Mouse (Mus musculus) hindbrain, embryonic 13.5 days (tissue): Measurements from ENCODE around the gene Slc41a3. TPM values are rescaled to one million over a fixed set of nuclear protein-coding genes. Genes with fewer than 3 reads are reported as not detected.

Source experiments
- ATAC-seq: fragments of 200-750 bp; cut with Nextera tagmentation; 2 replicates; pipeline ENCODE4 v1.8.0; 2017; ENCODE audit warnings: moderate TSS enrichment; ENCODE audit not compliant: low FRiP score
- H3K27ac ChIP-seq: fragments of 300-500 bp; sonication (generic); 2 replicates; pipeline ENCODE4 v1.5.1; 2015; ENCODE audit warnings: inconsistent platforms, mild to moderate bottlenecking, moderate library complexity
- H3K27me3 ChIP-seq: fragments of 300-500 bp; sonication (generic); 2 replicates; pipeline ENCODE4 v1.6.1; 2015; ENCODE audit warnings: mild to moderate bottlenecking, inconsistent platforms
- H3K36me3 ChIP-seq: fragments of 300-500 bp; sonication (generic); 2 replicates; pipeline ENCODE4 v1.6.1; 2015; ENCODE audit warnings: mild to moderate bottlenecking, inconsistent platforms
- H3K4me1 ChIP-seq: fragments of 300-500 bp; sonication (generic); replicated peaks from 2 replicates; pipeline ENCODE4 v1.6.1; 2015; ENCODE audit warnings: inconsistent platforms
- H3K4me2 ChIP-seq: fragments of 300-500 bp; sonication (generic); 2 replicates; pipeline ENCODE4 v1.6.1; 2015; ENCODE audit warnings: inconsistent platforms, mild to moderate bottlenecking, moderate library complexity
- H3K4me3 ChIP-seq: fragments of 300-500 bp; sonication (generic); 2 replicates; pipeline ENCODE4 v1.5.1; 2015; ENCODE audit warnings: mild to moderate bottlenecking, inconsistent platforms
- H3K9ac ChIP-seq: fragments of 300-500 bp; sonication (generic); 2 replicates; pipeline ENCODE4 v1.6.1; 2015; ENCODE audit warnings: mild to moderate bottlenecking, inconsistent platforms
- H3K9me3 ChIP-seq: fragments of 300-500 bp; sonication (generic); 2 replicates; pipeline ENCODE4 v1.6.1; 2016; ENCODE audit warnings: inconsistent platforms
- WGBS: fragments of 180-500 bp; shearing (Covaris S2); methylation state at CpG from one replicate; pipeline ENCODE4 v1.1.7; 2015; 5-methylcytosine and 5-hydroxymethylcytosine counted together
- microRNA-seq: library from miRNA; unstranded; fragments of <30 nt; microRNA quantifications from one replicate; pipeline ENCODE4, GENCODE M21; 2016
- polyA plus RNA-seq: library from polyadenylated mRNA; unstranded; fragments of >200 nt; fragmentation: Nextera tagmentation; extraction: Ambion mirVana; gene quantifications from 2 replicates; pipeline ENCODE4 v1.2.1, GENCODE M21; 2015

The Slc41a3 gene
- polyA plus RNA-seq, 1 experiment from 2014 or later, result 5.1 TPM

DNA sequence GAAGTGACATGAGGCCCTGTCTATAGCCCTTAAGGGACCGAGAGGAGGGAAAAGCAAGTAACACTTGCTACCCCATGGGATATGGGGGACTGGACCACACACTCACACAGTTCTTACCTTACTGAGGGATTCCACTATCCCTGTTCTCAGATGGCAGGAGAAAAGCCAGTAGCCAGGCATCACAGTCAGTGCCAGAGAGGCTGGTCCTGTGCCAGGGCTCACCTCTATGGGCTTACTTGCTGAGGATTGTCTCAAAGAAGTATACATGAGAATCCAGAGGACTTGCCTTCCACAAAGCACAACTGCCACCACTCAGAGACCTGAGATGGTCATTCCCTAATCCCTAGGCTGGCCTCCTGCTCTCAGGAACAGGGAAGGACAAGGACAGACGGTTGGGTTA, 87.9 kb downstream of the Slc41a3 start:
- no peak overlapping the region for H3K4me3 ChIP-seq
- H3K27me3 ChIP-seq, result no peaks in the 10 kb centered on the region
- H3K9me3 ChIP-seq, result no peaks in the 10 kb centered on the region
- H3K27ac ChIP-seq, result no peak overlapping the region
- no peak overlapping the region for H3K4me2 ChIP-seq
- 81% methylated on average over 2 of the region's 2 CpGs for WGBS
- H3K4me1 ChIP-seq, result peaks cover 27% of the 10 kb centered on the region
- no peak overlapping the region for H3K9ac ChIP-seq
- peaks cover 76% of the 10 kb centered on the region for H3K36me3 ChIP-seq
- ATAC-seq, result no peak

DNA sequence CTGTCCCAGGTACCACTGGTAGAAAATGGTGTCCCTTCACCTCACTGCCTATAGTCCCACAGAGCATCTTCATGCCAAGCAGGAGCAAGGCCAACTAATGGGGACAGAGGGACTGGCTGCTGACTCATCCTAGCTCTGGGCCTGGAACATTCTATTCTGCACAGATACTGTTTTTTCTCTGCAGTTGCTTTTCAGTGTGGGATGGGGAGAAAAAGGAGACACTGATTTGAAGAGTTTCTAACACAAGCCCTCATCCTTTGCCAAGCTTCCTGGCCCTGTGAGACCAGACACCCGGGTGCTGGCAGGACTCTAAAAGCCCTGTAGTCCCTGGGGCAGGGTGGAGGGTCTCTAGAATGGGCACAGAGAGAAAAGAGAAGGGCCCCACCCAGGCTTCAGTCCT, 91.2 kb downstream of the Slc41a3 start:
- Histone ChIP-seq H3K4me3 (no peak overlapping the region), H3K9ac (no peak overlapping the region), H3K4me2 (no peak overlapping the region), H3K36me3 (peaks cover 43% of the 10 kb centered on the region), H3K9me3 (no peaks in the 10 kb centered on the region), H3K4me1 (peaks cover 34% of the 10 kb centered on the region), H3K27ac (no peak overlapping the region), H3K27me3 (no peaks in the 10 kb centered on the region)
- WGBS, result 82% methylated on average over 1 of the region's 1 CpGs
- no peak for ATAC-seq

Small RNA genes lying within 50 kb of the gene (microRNA-seq; reads per million reads assigned to microRNA genes)
- not detected for gene Gm24816

Other genes starting within 250 kb of the Slc41a3 start
- gene Zxdc, start 235.2 kb upstream of the Slc41a3 start, polyA plus RNA-seq, result 10.5 and 11.2 TPM in 2 replicates
- 6.7 and 6.9 TPM in 2 replicates for gene Cfap100, start 175.9 kb upstream of the Slc41a3 start, polyA plus RNA-seq
- 10.2 and 10.5 TPM in 2 replicates for gene Klf15, start 142.1 kb upstream of the Slc41a3 start, polyA plus RNA-seq
- gene Aldh1l1, start 118.3 kb upstream of the Slc41a3 start, polyA plus RNA-seq, result 44.8 and 45.3 TPM in 2 replicates